Mouse (Mus musculus): ENCODE results near the gene Cep68. TPM values are rescaled to one million over a fixed set of nuclear protein-coding genes. Genes with fewer than 3 reads are reported as not detected.

The Cep68 gene
- total and polyA plus RNA-seq, 2 experiments from 2014 or later = 23.1 to 43.5 TPM

DNA sequence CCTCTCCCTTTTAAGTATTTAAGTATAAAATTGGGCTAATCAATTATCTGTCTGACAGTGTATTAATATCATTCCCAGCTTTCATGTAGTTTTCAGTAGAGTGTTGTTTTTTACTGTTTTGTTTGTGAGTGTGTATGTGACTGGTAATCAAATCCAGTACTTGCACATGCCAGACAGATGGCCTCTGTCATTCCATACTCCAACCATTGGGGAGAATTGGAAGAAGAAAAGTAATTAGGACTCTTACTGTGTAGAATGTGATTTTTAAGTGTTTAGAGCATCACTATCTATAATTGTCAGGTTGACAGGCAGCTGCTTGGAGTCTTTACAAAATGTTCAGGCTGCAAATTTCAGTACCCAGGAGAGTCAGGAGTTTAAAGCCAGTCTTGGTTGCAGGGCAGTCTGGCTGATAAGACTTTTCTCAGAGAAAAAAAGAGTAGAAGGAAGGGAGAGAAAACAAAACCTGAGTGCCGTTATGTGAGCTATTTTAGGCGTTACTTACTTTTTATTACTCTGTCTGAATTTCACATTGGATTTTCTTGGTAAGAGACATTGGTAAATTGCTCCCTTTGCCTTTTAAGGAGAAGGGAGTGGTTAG, 42.5 kb downstream of the Cep68 start:
- DNase-seq (ENCODE audit: low spot score) (no peak), ATAC-seq (no peak)
- 70% methylated on average over 2 of the region's 2 CpGs for WGBS
- Histone ChIP-seq H3K9me3 (ENCODE audit: low read length) (no peaks in the 10 kb centered on the region), H3K27me3 (ENCODE audit: insufficient read depth, low read length) (no peaks in the 10 kb centered on the region), H3K36me3 (ENCODE audit: insufficient read depth, low read length) (no peaks in the 10 kb centered on the region), H3K9ac (replicated peaks; ENCODE audit: low read length) (no peak overlapping the region), H3K4me1 (ENCODE audit: insufficient read depth, low read length) (peaks cover 13% of the 10 kb centered on the region; the same call in 1 of the 2 replicates), H3K4me3 (ENCODE audit: low read length) (no peak overlapping the region), H3K4me2 (ENCODE audit: low read depth, low read length) (no peak overlapping the region), H3K27ac (no peak overlapping the region)
- TF ChIP-seq CTCF (IDR thresholded peaks at IDR 0.05; ENCODE audit: low read depth) = no peak

DNA sequence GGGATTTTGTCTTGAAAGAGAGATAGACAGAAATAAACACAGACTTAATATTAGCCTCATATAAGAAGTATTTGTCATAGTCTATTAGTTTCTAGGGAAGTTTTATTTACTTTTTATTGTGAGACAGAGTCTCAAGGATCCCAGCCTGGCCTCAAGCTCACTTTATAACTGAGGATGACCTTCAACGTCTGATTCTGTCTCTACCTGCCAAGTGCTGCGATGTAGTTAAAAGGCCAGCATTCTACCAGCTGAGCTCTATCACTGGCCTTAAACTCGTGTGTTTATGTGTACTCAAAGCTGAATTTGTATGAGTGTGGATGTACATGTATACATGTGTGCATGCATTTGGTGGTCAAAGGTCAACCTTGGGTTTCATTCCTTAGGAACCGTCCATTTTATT, 43.7 kb downstream of the Cep68 start:
- no peak overlapping the region for H3K9ac ChIP-seq (replicated peaks; ENCODE audit: low read length)
- no peak for ATAC-seq
- 85% methylated on average over 4 of the region's 4 CpGs for WGBS
- no peak overlapping the region for H3K4me3 ChIP-seq (ENCODE audit: low read length)
- no peaks in the 10 kb centered on the region for H3K36me3 ChIP-seq (ENCODE audit: insufficient read depth, low read length)
- TF ChIP-seq CTCF (IDR thresholded peaks at IDR 0.05; ENCODE audit: low read depth) = no peak
- no peak for DNase-seq (ENCODE audit: low spot score)
- no peak overlapping the region for H3K27ac ChIP-seq
- H3K4me2 ChIP-seq (ENCODE audit: low read depth, low read length) = no peak overlapping the region
- H3K9me3 ChIP-seq (ENCODE audit: low read length) = no peaks in the 10 kb centered on the region
- H3K27me3 ChIP-seq (ENCODE audit: insufficient read depth, low read length) = no peaks in the 10 kb centered on the region
- peaks cover 13% of the 10 kb centered on the region; the same call in 1 of the 2 replicates for H3K4me1 ChIP-seq (ENCODE audit: insufficient read depth, low read length)

DNA sequence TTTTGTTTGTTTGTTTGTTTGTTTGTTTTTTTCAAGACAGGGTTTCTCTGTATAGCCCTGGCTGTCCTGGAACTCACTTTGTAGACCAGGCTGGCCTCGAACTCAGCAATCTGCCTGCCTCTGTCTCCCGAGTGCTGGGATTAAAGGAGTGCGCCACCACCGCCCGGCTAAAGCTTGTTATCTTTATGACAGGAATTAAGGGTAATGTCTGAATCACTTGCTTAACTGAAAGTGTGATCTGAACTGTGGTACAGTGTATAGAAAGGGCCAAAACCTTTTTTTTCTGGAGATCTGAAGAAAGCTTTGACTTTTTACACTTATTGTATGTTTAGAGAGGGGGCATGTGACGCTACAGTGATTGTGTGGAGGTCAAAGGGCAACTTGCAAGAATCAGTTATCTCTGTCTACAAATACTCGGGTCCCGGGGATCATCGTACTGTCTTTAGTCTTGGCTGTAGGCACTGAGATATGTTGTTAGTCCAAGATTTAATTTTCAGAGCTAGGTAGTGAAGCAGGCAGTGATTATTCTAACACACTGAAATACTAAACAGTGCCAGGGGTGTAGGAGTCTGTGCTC, 44.3 kb downstream of the Cep68 start:
- DNase-seq (ENCODE audit: low spot score) (no peak), ATAC-seq (no peak)
- H3K9ac ChIP-seq (replicated peaks; ENCODE audit: low read length) = no peak overlapping the region
- no peak overlapping the region for H3K27ac ChIP-seq
- no peak overlapping the region for H3K4me3 ChIP-seq (ENCODE audit: low read length)
- H3K36me3 ChIP-seq (ENCODE audit: insufficient read depth, low read length) = no peaks in the 10 kb centered on the region
- H3K4me1 ChIP-seq (ENCODE audit: insufficient read depth, low read length) = peaks cover 13% of the 10 kb centered on the region; the same call in 1 of the 2 replicates
- H3K9me3 ChIP-seq (ENCODE audit: low read length) = no peaks in the 10 kb centered on the region
- 79% methylated on average over 9 of the region's 9 CpGs for WGBS
- H3K27me3 ChIP-seq (ENCODE audit: insufficient read depth, low read length) = no peaks in the 10 kb centered on the region
- TF ChIP-seq CTCF (IDR thresholded peaks at IDR 0.05; ENCODE audit: low read depth) = no peak
- no peak overlapping the region for H3K4me2 ChIP-seq (ENCODE audit: low read depth, low read length)

DNA sequence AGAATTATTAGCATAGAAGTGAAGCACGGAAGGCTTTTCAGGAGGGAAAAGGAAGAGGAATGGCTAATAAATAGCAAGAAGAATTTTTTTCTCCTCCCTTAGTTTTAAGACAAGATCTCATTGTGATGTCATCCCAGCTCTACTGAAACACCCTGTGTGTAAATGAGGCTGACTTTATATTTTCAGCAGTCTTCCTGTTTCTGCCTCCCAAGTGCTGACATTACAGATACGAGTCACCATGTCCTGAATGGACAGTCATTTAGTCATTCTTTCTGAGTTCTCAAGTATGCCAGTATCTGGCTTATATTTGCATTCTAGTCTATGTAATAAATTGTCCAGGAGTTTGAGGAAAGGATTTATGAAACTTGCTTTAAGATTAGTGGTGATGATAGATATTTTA, 44.9 kb downstream of the Cep68 start:
- Histone ChIP-seq H3K4me1 (ENCODE audit: insufficient read depth, low read length) (peaks cover 13% of the 10 kb centered on the region; the same call in 1 of the 2 replicates), H3K9ac (replicated peaks; ENCODE audit: low read length) (no peak overlapping the region), H3K4me3 (ENCODE audit: low read length) (no peak overlapping the region), H3K27me3 (ENCODE audit: insufficient read depth, low read length) (no peaks in the 10 kb centered on the region), H3K9me3 (ENCODE audit: low read length) (no peaks in the 10 kb centered on the region), H3K4me2 (ENCODE audit: low read depth, low read length) (peak overlapping the region; percentile 85; the same call in 1 of the 2 replicates), H3K27ac (no peak overlapping the region), H3K36me3 (ENCODE audit: insufficient read depth, low read length) (no peaks in the 10 kb centered on the region)
- no peak for TF ChIP-seq CTCF (IDR thresholded peaks at IDR 0.05; ENCODE audit: low read depth)
- DNase-seq (ENCODE audit: low spot score) = no peak
- ATAC-seq = no peak
- WGBS = 67% methylated on average over 2 of the region's 2 CpGs

DNA sequence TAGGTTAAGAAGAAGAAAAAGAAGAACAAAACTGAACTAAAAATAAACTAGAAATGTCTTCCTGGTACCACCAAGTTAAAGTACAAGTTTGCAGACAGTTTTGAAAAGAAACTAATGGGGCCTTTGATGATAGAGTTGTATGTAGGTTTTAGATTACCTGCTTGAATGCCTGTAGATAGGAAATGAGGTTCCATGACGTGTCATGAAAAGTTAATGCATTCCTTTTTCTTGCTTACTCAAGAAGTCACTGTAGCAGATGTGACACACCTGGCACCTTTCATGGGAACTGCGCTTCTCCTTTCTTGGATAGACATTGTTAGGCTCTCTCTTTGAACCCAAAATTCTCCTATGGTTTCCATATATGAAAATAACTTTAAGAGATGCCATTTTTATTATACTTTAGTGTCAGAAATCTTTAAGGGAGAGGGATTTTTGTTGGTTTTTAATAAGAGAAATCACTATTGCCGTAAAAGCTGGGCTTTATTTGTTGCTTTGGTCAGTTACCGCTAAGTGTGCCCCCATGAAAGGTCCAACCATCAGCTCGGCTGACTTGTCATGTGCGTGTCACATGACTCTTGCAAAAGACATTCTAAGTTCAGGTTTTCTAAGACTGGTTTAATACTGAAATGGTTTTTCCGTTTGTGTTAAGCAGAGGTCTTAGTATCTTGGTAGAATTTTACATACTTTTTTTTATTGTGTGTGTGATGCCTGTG, 46.8 kb downstream of the Cep68 start:
- 42% methylated on average over 7 of the region's 7 CpGs for WGBS
- DNase-seq (ENCODE audit: low spot score) = no peak
- no peak for TF ChIP-seq CTCF (IDR thresholded peaks at IDR 0.05; ENCODE audit: low read depth)
- Histone ChIP-seq H3K27me3 (ENCODE audit: insufficient read depth, low read length) (no peaks in the 10 kb centered on the region), H3K36me3 (ENCODE audit: insufficient read depth, low read length) (no peaks in the 10 kb centered on the region), H3K4me2 (ENCODE audit: low read depth, low read length) (peak overlapping the region; percentile 85), H3K9me3 (ENCODE audit: low read length) (no peaks in the 10 kb centered on the region), H3K4me1 (ENCODE audit: insufficient read depth, low read length) (peaks cover 13% of the 10 kb centered on the region; the same call in 1 of the 2 replicates), H3K27ac (peak overlapping the region; percentile 99; the same call in 1 of the 2 replicates), H3K9ac (replicated peaks; ENCODE audit: low read length) (peak overlapping the region; percentile 93), H3K4me3 (ENCODE audit: low read length) (peak overlapping the region; percentile 60)
- ATAC-seq = no peak

DNA sequence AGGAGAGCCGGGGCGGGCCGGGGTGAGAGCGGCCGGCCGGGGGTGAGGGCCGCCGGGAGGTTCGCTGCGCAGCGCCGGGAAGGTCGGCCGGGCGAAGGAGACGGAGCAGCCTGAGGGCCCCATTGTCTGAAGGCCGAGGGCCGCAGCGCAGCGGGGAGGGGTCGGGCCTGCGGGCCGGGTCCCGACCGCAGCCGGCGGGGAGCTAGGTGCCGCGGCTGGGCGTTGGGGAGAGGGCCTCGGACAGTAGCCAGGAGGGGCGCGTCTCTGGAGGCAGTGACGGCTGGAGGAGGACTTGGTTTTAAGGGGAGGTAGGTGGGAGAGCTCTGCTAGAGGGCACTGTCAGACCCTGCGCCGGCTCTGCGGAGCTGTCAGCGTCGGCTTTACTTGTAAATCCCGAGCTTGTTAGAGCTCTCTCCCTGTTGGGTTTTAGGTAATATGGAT, 47.5 kb downstream of the Cep68 start:
- ATAC-seq = peak; percentile 3
- Histone ChIP-seq H3K4me1 (ENCODE audit: insufficient read depth, low read length) (peaks cover 13% of the 10 kb centered on the region; the same call in 1 of the 2 replicates), H3K36me3 (ENCODE audit: insufficient read depth, low read length) (no peaks in the 10 kb centered on the region), H3K9ac (replicated peaks; ENCODE audit: low read length) (peak overlapping the region; percentile 93), H3K27ac (peak overlapping the region; percentile 99), H3K4me3 (ENCODE audit: low read length) (peak overlapping the region; percentile 60), H3K4me2 (ENCODE audit: low read depth, low read length) (peak overlapping the region; percentile 85), H3K27me3 (ENCODE audit: insufficient read depth, low read length) (no peaks in the 10 kb centered on the region), H3K9me3 (ENCODE audit: low read length) (no peaks in the 10 kb centered on the region)
- TF ChIP-seq CTCF (IDR thresholded peaks at IDR 0.05; ENCODE audit: low read depth) = peak; percentile 27; the same call in 1 of the 2 replicates
- WGBS = under 1% methylated on average over 40 of the region's 40 CpGs
- peak; percentile 69 for DNase-seq (ENCODE audit: low spot score)
